Mouse (Mus musculus): ENCODE results near the gene Tmem245. TPM values are rescaled to one million over a fixed set of nuclear protein-coding genes. Genes with fewer than 3 reads are reported as not detected.

Gene Tmem245
- polyA plus RNA-seq, 1 experiment from 2014 or later = 14.3 TPM

DNA sequence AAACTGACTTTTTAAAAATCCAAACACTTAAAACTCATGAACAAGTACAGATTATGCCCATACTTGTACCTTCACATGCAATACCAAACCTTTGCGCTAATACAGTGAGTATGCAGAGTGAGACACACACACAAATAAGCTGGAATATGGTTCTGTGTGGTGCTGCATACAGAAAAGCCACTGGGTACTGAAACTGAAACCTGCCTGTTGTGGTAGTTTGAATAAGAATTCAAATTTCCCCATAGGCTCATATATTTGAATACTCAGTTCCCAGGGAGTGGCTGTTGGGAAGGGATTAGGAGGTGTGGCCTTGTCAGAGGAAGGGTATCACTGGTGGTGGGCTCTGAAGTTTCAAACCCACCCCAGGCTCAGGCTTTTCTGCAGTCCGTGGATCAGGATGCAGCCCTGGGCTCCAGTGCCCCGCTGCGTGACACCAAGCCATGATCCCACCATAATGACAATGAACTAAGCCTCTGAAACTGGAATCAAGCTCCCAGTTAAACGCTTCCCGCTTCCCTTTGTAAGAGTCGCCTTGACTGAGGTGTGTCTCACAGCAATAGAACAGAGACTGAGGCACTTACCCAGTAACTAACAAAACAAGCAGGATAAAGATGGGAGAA lies 34.7 kb downstream of the Tmem245 start:
- H3K4me1 ChIP-seq (ENCODE audit: control insufficient read depth, insufficient read depth, low read length) = no peaks in the 10 kb centered on the region
- ATAC-seq (ENCODE audit: low FRiP score, low TSS enrichment) = no peak
- no peak overlapping the region for H3K27ac ChIP-seq (ENCODE audit: low read depth, low read length)
- WGBS = 92% methylated on average over 7 of the region's 7 CpGs
- peaks cover 91% of the 10 kb centered on the region for H3K36me3 ChIP-seq (ENCODE audit: control insufficient read depth, insufficient read depth, low read length)
- H3K9ac ChIP-seq (ENCODE audit: low read depth, low read length) = no peak overlapping the region
- H3K27me3 ChIP-seq (ENCODE audit: control insufficient read depth, insufficient read depth, low read length) = no peaks in the 10 kb centered on the region
- H3K9me3 ChIP-seq (ENCODE audit: control insufficient read depth, low read length) = no peaks in the 10 kb centered on the region
- no peak overlapping the region for H3K4me2 ChIP-seq (replicated peaks; ENCODE audit: low read depth, low read length)
- no peak overlapping the region for H3K4me3 ChIP-seq (ENCODE audit: low read length)

DNA sequence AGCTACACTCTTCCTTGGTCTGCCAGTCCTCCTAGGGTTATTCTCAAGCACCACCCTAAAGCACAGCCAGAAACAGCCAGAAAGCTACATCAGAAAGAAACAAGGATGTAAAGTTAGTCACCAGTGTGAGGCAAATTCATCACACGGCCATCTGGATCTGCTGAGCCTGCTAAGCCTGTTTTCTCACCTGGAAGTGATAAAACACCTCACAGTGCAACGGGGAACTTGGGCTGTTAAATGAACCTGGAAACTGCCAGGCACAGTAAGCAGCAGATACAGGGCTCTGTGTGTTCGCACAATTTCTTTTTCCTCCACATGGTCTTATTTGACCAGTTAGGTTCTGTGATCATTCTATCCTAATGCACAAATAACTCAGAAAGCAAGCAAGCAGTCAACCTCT lies 37.7 kb downstream of the Tmem245 start:
- Histone ChIP-seq H3K36me3 (ENCODE audit: control insufficient read depth, insufficient read depth, low read length) (peaks cover 81% of the 10 kb centered on the region), H3K9me3 (ENCODE audit: control insufficient read depth, low read length) (no peaks in the 10 kb centered on the region), H3K27ac (ENCODE audit: low read depth, low read length) (no peak overlapping the region), H3K4me3 (ENCODE audit: low read length) (no peak overlapping the region), H3K4me2 (replicated peaks; ENCODE audit: low read depth, low read length) (no peak overlapping the region), H3K27me3 (ENCODE audit: control insufficient read depth, insufficient read depth, low read length) (no peaks in the 10 kb centered on the region), H3K4me1 (ENCODE audit: control insufficient read depth, insufficient read depth, low read length) (no peaks in the 10 kb centered on the region), H3K9ac (ENCODE audit: low read depth, low read length) (no peak overlapping the region)
- no peak for ATAC-seq (ENCODE audit: low FRiP score, low TSS enrichment)
- 72% methylated on average over 3 of the region's 3 CpGs for WGBS

DNA sequence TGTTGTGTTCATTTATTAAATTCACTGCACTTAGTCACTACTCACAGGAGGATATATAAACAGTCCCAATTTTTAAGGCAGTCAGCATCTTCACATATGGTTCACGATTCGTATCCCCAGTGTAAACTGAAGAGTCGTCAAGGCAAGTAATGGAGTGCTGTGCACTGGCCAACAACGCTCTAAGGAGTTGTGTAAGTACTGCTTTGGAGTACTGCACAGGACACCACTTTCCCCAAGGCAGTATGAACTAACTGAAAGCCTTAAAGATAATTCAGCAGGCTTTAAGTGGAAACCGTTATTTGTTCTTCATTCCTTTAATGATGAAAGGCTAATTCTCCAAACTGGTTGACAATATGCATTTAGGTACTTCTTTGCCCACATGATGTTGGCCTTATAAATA lies 39.6 kb downstream of the Tmem245 start:
- H3K4me3 ChIP-seq (ENCODE audit: low read length) = no peak overlapping the region
- H3K9me3 ChIP-seq (ENCODE audit: control insufficient read depth, low read length) = no peaks in the 10 kb centered on the region
- no peak overlapping the region for H3K27ac ChIP-seq (ENCODE audit: low read depth, low read length)
- no peak for ATAC-seq (ENCODE audit: low FRiP score, low TSS enrichment)
- H3K27me3 ChIP-seq (ENCODE audit: control insufficient read depth, insufficient read depth, low read length) = no peaks in the 10 kb centered on the region
- peaks cover 82% of the 10 kb centered on the region for H3K36me3 ChIP-seq (ENCODE audit: control insufficient read depth, insufficient read depth, low read length)
- no peak overlapping the region for H3K4me2 ChIP-seq (replicated peaks; ENCODE audit: low read depth, low read length)
- H3K9ac ChIP-seq (ENCODE audit: low read depth, low read length) = no peak overlapping the region
- 96% methylated on average over 5 of the region's 5 CpGs for WGBS
- H3K4me1 ChIP-seq (ENCODE audit: control insufficient read depth, insufficient read depth, low read length) = no peaks in the 10 kb centered on the region

DNA sequence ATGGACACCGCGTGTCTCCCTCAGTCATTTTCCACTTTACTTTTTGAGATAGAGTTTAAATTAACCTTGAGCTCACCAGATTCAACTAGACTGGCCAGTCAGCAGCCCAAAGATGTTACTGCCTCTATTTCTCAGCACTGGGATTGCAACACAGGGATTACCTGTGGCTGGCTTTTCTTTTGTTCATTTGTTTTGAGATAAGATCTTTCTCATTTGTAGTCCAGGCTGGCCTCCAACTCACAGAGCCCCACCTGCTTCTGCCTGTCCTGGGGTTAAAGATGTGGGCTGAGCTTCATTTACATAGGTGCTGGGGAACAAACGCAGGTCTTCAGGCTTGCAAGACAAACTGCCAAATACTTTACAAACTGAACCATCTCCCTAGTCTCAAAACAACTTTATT lies 40.3 kb downstream of the Tmem245 start:
- no peaks in the 10 kb centered on the region for H3K27me3 ChIP-seq (ENCODE audit: control insufficient read depth, insufficient read depth, low read length)
- H3K4me2 ChIP-seq (replicated peaks; ENCODE audit: low read depth, low read length) = no peak overlapping the region
- H3K9me3 ChIP-seq (ENCODE audit: control insufficient read depth, low read length) = no peaks in the 10 kb centered on the region
- H3K4me1 ChIP-seq (ENCODE audit: control insufficient read depth, insufficient read depth, low read length) = no peaks in the 10 kb centered on the region
- no peak overlapping the region for H3K27ac ChIP-seq (ENCODE audit: low read depth, low read length)
- no peak overlapping the region for H3K4me3 ChIP-seq (ENCODE audit: low read length)
- peaks cover 85% of the 10 kb centered on the region for H3K36me3 ChIP-seq (ENCODE audit: control insufficient read depth, insufficient read depth, low read length)
- no peak for ATAC-seq (ENCODE audit: low FRiP score, low TSS enrichment)
- 97% methylated on average over 3 of the region's 3 CpGs for WGBS
- no peak overlapping the region for H3K9ac ChIP-seq (ENCODE audit: low read depth, low read length)

DNA sequence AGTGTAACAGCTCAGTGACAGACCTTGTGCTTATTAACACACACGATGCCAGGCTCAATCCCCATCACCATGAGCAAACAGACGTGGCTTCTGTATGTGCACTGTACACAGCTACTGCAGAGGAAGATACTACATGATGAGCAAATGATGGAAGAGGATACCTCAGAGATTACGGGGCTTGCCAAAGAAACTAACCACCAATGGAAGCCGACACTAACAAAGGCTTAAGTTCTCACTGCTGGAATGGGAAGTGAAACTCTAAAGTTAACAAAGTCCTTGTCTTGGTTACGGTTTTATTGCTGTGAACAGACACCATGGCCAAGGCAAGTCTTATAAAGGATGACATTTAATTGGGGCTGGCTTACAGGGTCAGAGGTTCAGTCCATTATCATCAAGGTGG lies 41.7 kb downstream of the Tmem245 start:
- no peak overlapping the region for H3K9ac ChIP-seq (ENCODE audit: low read depth, low read length)
- H3K36me3 ChIP-seq (ENCODE audit: control insufficient read depth, insufficient read depth, low read length) = peaks cover 79% of the 10 kb centered on the region
- no peaks in the 10 kb centered on the region for H3K27me3 ChIP-seq (ENCODE audit: control insufficient read depth, insufficient read depth, low read length)
- no peak for ATAC-seq (ENCODE audit: low FRiP score, low TSS enrichment)
- no peaks in the 10 kb centered on the region for H3K4me1 ChIP-seq (ENCODE audit: control insufficient read depth, insufficient read depth, low read length)
- H3K4me2 ChIP-seq (replicated peaks; ENCODE audit: low read depth, low read length) = no peak overlapping the region
- H3K4me3 ChIP-seq (ENCODE audit: low read length) = no peak overlapping the region
- H3K27ac ChIP-seq (ENCODE audit: low read depth, low read length) = no peak overlapping the region
- WGBS = 90% methylated on average over 5 of the region's 5 CpGs
- H3K9me3 ChIP-seq (ENCODE audit: control insufficient read depth, low read length) = no peaks in the 10 kb centered on the region

DNA sequence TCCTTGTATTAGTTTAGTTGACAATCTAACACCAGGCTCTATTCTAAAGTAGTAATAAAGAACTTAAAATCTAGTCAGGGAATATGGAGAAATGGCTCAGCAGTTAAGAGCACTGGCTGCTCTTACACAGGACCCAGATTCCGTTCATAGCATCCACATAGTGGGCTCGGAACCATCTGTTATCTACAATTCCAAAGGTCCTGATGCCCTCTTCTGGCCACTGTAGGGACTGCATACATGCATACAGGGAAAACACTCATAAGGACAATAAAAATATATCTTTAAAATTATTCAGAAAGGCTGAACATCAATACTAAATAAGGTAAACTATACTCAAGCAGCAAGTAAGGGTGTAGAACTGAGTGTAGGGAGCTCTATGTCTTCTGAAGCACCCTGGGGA lies 45.6 kb downstream of the Tmem245 start:
- H3K36me3 ChIP-seq (ENCODE audit: control insufficient read depth, insufficient read depth, low read length) = peaks cover 78% of the 10 kb centered on the region

DNA sequence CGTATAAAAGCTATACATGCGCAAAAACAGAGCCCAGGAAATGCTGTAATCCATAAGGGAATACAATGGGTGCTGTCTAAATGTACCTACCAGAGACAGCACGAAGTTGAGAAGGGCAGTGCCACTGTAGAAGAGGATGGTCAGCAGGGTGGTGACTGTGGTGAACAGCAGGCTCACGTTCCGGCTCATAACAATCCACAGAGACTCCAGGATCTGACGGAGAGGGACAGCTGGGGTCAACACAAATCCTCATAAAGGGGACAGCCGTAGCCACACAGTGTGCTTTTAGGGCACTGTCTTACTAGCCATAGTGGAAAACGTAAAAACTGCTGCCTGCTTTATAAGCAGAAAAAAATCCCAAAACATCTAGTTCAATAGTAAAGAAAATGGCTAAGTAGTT lies 48.0 kb downstream of the Tmem245 start:
- H3K4me1 ChIP-seq (ENCODE audit: control insufficient read depth, insufficient read depth, low read length) = no peaks in the 10 kb centered on the region
- H3K27ac ChIP-seq (ENCODE audit: low read depth, low read length) = no peak overlapping the region
- H3K27me3 ChIP-seq (ENCODE audit: control insufficient read depth, insufficient read depth, low read length) = no peaks in the 10 kb centered on the region
- H3K4me3 ChIP-seq (ENCODE audit: low read length) = no peak overlapping the region
- WGBS = 82% methylated on average over 8 of the region's 8 CpGs
- H3K4me2 ChIP-seq (replicated peaks; ENCODE audit: low read depth, low read length) = no peak overlapping the region
- no peaks in the 10 kb centered on the region for H3K9me3 ChIP-seq (ENCODE audit: control insufficient read depth, low read length)
- H3K36me3 ChIP-seq (ENCODE audit: control insufficient read depth, insufficient read depth, low read length) = peaks cover 70% of the 10 kb centered on the region
- no peak for ATAC-seq (ENCODE audit: low FRiP score, low TSS enrichment)
- no peak overlapping the region for H3K9ac ChIP-seq (ENCODE audit: low read depth, low read length)

More for the DNA sequence above, 45.6 kb downstream of the Tmem245 start:
- Histone ChIP-seq H3K9me3 (ENCODE audit: control insufficient read depth, low read length) (no peaks in the 10 kb centered on the region), H3K27me3 (ENCODE audit: control insufficient read depth, insufficient read depth, low read length) (no peaks in the 10 kb centered on the region), H3K9ac (ENCODE audit: low read depth, low read length) (no peak overlapping the region), H3K4me2 (replicated peaks; ENCODE audit: low read depth, low read length) (no peak overlapping the region), H3K27ac (ENCODE audit: low read depth, low read length) (no peak overlapping the region), H3K4me1 (ENCODE audit: control insufficient read depth, insufficient read depth, low read length) (no peaks in the 10 kb centered on the region), H3K4me3 (ENCODE audit: low read length) (no peak overlapping the region)
- WGBS = 94% methylated on average over 2 of the region's 2 CpGs
- ATAC-seq (ENCODE audit: low FRiP score, low TSS enrichment) = no peak

DNA sequence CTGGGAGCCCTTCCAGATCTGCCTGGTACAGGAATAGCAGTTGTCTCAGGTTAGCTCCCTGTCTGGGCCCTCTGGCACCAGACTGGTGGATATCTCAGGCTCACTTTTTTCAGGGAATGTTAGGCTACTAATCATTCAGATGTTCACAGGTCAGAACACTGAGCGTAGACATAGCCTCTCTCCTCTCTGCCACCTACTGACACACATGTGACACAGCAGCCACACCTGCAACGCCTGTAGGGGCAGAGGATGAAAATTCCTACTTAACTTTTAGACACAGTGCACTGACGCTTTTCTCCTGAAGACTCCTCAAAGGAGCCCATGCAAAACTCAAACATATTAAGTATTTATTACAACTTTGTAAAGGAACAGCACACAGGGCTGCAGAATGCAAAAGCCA lies 49.7 kb downstream of the Tmem245 start:
- H3K27me3 ChIP-seq (ENCODE audit: control insufficient read depth, insufficient read depth, low read length) = no peaks in the 10 kb centered on the region
- H3K4me3 ChIP-seq (ENCODE audit: low read length) = no peak overlapping the region
- no peak overlapping the region for H3K9ac ChIP-seq (ENCODE audit: low read depth, low read length)
- no peak overlapping the region for H3K4me2 ChIP-seq (replicated peaks; ENCODE audit: low read depth, low read length)
- ATAC-seq (ENCODE audit: low FRiP score, low TSS enrichment) = no peak
- 73% methylated on average over 3 of the region's 3 CpGs for WGBS
- H3K36me3 ChIP-seq (ENCODE audit: control insufficient read depth, insufficient read depth, low read length) = peaks cover 55% of the 10 kb centered on the region
- no peak overlapping the region for H3K27ac ChIP-seq (ENCODE audit: low read depth, low read length)
- no peaks in the 10 kb centered on the region for H3K9me3 ChIP-seq (ENCODE audit: control insufficient read depth, low read length)
- no peaks in the 10 kb centered on the region for H3K4me1 ChIP-seq (ENCODE audit: control insufficient read depth, insufficient read depth, low read length)

DNA sequence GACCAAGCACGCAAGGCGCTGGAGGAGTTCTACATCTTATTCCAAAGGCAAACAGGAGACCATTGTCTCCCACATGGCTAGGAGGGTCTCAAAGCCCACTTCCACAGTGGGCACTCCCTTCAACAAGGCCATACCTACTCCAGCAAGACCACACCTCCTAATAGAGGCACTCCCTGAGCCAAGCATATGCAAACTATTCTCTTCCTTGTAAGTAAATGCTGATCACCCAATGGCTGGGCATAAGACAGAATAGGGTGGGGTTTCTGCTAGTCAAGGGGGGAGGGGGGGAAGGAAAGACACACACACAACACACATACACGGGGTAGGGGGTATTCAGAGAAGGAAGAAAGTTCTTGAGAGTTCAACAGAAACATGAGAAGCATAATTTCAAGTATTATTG lies 53.0 kb downstream of the Tmem245 start:
- peaks cover 43% of the 10 kb centered on the region for H3K36me3 ChIP-seq (ENCODE audit: control insufficient read depth, insufficient read depth, low read length)
- no peak overlapping the region for H3K4me2 ChIP-seq (replicated peaks; ENCODE audit: low read depth, low read length)
- no peak overlapping the region for H3K4me3 ChIP-seq (ENCODE audit: low read length)
- no peak overlapping the region for H3K9ac ChIP-seq (ENCODE audit: low read depth, low read length)
- ATAC-seq (ENCODE audit: low FRiP score, low TSS enrichment) = no peak
- no peak overlapping the region for H3K27ac ChIP-seq (ENCODE audit: low read depth, low read length)
- WGBS = 81% methylated on average over 3 of the region's 3 CpGs
- H3K9me3 ChIP-seq (ENCODE audit: control insufficient read depth, low read length) = no peaks in the 10 kb centered on the region
- no peaks in the 10 kb centered on the region for H3K4me1 ChIP-seq (ENCODE audit: control insufficient read depth, insufficient read depth, low read length)
- H3K27me3 ChIP-seq (ENCODE audit: control insufficient read depth, insufficient read depth, low read length) = no peaks in the 10 kb centered on the region
